Mouse (Mus musculus): Measurements from ENCODE around the gene Hand2. TPM values are rescaled to one million over a fixed set of nuclear protein-coding genes. Genes with fewer than 3 reads are reported as not detected.

The Hand2 gene
- total and polyA plus RNA-seq, 3 experiments, result not detected

DNA sequence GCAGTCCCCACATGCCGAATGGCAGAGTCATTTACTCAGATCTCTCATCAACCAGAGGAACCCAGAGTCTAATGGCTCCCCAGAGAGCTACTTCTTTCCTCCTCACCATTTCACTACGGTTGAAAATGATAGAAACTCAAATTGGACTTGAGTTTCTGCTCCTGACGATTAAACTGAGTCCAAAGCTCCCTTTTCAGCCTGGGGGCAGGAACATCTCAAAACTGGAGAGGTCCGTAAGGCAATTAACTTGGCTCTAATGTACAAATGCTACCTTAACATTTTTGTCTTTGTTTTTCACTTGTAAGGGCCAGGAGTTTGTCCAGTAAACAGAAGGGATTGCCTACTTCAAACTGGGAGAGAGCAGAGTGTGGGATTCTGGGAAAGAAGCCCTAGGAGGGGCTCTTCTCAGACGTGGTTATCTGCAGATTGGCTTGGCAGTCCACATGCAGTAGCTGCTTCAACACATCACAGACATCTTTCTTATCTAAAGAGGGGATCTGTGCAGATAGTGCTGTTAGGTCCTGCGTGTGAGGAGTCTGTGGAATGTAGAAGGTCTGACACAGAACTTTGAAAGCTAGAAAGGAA is 23.0 kb downstream of the Hand2 start:
- no peak overlapping the region for H3K9ac ChIP-seq (ENCODE audit: control insufficient read depth, low read depth, low read length, poor library complexity, severe bottlenecking)

DNA sequence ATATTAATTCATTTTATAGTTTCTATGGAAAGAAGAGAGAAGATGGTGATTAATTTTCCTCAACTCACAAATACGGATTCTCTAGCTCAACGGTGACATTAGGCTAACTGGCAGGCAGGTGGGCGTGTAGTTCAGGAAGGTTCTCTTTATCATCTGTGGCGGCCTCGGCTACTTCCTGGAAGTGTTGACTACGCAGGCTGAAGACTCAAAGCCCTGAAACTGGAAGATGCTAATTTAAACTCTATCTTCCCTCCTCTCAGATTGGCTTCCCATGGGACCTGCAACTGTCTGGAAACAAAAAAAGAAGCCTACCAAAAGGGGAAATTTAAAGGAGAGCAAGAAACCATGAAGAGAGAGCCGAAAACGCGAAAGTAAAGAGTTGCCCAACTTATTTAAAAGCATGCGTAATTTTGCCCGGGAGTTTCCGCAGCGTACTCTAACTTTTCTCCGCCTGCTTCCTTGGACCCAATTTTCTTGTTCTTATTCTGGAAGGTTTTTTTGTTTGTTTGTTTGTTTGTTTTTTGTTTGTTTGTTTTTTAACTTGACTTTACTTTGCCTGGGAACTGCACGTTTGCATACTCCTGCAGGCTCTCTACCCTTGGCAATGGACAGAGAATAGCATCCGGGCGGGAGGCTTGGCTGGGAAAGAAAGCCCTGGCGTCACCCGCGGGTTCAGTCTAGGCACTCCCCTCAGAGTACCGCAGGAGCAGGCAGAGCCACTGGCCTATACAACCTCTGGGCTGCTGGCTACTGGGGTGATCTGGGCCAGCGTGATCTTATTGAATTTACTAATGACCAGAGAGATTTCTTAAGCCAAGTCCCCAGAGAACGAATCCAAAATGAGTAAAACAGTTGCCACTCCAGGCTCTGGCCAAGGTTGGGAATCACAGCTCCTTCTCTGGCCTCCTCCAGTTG is 24.4 kb downstream of the Hand2 start:
- H3K36me3 ChIP-seq (ENCODE audit: control insufficient read depth in 1 of 2, insufficient read depth in 2 of 2, low read length in 2 of 2), result no peaks in the 10 kb centered on the region
- H3K79me2 ChIP-seq (ENCODE audit: control insufficient read depth, insufficient read depth, low read length, poor library complexity), result no peaks in the 10 kb centered on the region
- TF ChIP-seq ZNF384 (IDR thresholded peaks at IDR 0.05; ENCODE audit: low read depth, low read length), result no peak
- TF ChIP-seq POLR2A (IDR thresholded peaks at IDR 0.05; ENCODE audit: control insufficient read depth in 1 of 2, insufficient read depth in 1 of 2, low read depth in 1 of 2, low read length in 2 of 2, poor library complexity in 1 of 2), result no peak
- no peak for TF ChIP-seq ELF1 (IDR thresholded peaks at IDR 0.05; ENCODE audit: low read depth, low read length)
- no peak for TF ChIP-seq JUND (IDR thresholded peaks at IDR 0.05; ENCODE audit: low read depth, low read length)
- H3K27me3 ChIP-seq (ENCODE audit: control insufficient read depth in 1 of 2, insufficient read depth in 2 of 2, low read length in 2 of 2), result no peaks in the 10 kb centered on the region
- DNase-seq (ENCODE audit: low read depth, low spot score), result no peak
- H3K4me1 ChIP-seq (ENCODE audit: control insufficient read depth in 1 of 2, insufficient read depth in 2 of 2, low read length in 2 of 2), result no peaks in the 10 kb centered on the region
- H3K9me3 ChIP-seq (replicated peaks; ENCODE audit: insufficient read depth, low read length), result no peaks in the 10 kb centered on the region
- no peak overlapping the region for H3K9ac ChIP-seq (ENCODE audit: control insufficient read depth, low read depth, low read length, poor library complexity, severe bottlenecking)
- no peak overlapping the region for H3K4me3 ChIP-seq (ENCODE audit: control insufficient read depth in 1 of 2, insufficient read depth in 1 of 2, low read depth in 2 of 2, low read length in 2 of 2)
- H3K27ac ChIP-seq (ENCODE audit: control insufficient read depth, low read depth, low read length), result no peak overlapping the region

More for the DNA sequence above, 23.0 kb downstream of the Hand2 start:
- Histone ChIP-seq H3K9me3 (replicated peaks; ENCODE audit: insufficient read depth, low read length) (no peaks in the 10 kb centered on the region), H3K27me3 (ENCODE audit: control insufficient read depth in 1 of 2, insufficient read depth in 2 of 2, low read length in 2 of 2) (no peaks in the 10 kb centered on the region), H3K79me2 (ENCODE audit: control insufficient read depth, insufficient read depth, low read length, poor library complexity) (no peaks in the 10 kb centered on the region), H3K4me3 (ENCODE audit: control insufficient read depth in 1 of 2, insufficient read depth in 1 of 2, low read depth in 2 of 2, low read length in 2 of 2) (no peak overlapping the region), H3K27ac (ENCODE audit: control insufficient read depth, low read depth, low read length) (no peak overlapping the region), H3K4me1 (ENCODE audit: control insufficient read depth in 1 of 2, insufficient read depth in 2 of 2, low read length in 2 of 2) (no peaks in the 10 kb centered on the region), H3K36me3 (ENCODE audit: control insufficient read depth in 1 of 2, insufficient read depth in 2 of 2, low read length in 2 of 2) (no peaks in the 10 kb centered on the region)
- no peak for DNase-seq (ENCODE audit: low read depth, low spot score)
- TF ChIP-seq MAX (IDR thresholded peaks at IDR 0.05; ENCODE audit: low read length) (no peak), POLR2AphosphoS2 (IDR thresholded peaks at IDR 0.05; ENCODE audit: low read length) (no peak), POLR2A (IDR thresholded peaks at IDR 0.05; ENCODE audit: control insufficient read depth in 1 of 2, insufficient read depth in 1 of 2, low read depth in 1 of 2, low read length in 2 of 2, poor library complexity in 1 of 2) (no peak), TCF12 (IDR thresholded peaks at IDR 0.05; ENCODE audit: low read depth, low read length) (no peak), RCOR1 (IDR thresholded peaks at IDR 0.05; ENCODE audit: low read depth, low read length) (no peak), TAL1 (IDR thresholded peaks at IDR 0.05; ENCODE audit: low read length) (no peak), MAFK (IDR thresholded peaks at IDR 0.05; ENCODE audit: borderline replicate concordance, low read depth, low read length) (no peak), USF1 (IDR thresholded peaks at IDR 0.05; ENCODE audit: low read depth, low read length) (no peak), MYC (IDR thresholded peaks at IDR 0.05; ENCODE audit: low read depth, low read length) (no peak), BHLHE40 (IDR thresholded peaks at IDR 0.05; ENCODE audit: borderline replicate concordance, low read depth, low read length) (no peak), JUND (IDR thresholded peaks at IDR 0.05; ENCODE audit: low read depth, low read length) (no peak), NRF1 (IDR thresholded peaks at IDR 0.05; ENCODE audit: insufficient read depth, low read depth, low read length, poor library complexity, severe bottlenecking) (no peak), MYB (IDR thresholded peaks at IDR 0.05; ENCODE audit: low read depth, low read length) (no peak), MEF2A (IDR thresholded peaks at IDR 0.05; ENCODE audit: extremely low read depth, insufficient replicate concordance, low read depth, low read length, poor library complexity, severe bottlenecking) (no peak), CHD2 (IDR thresholded peaks at IDR 0.05; ENCODE audit: low read length) (no peak), ZMIZ1 (IDR thresholded peaks at IDR 0.05; ENCODE audit: low read depth, low read length) (no peak), MXI1 (IDR thresholded peaks at IDR 0.05; ENCODE audit: low read depth, low read length) (no peak), USF2 (IDR thresholded peaks at IDR 0.05; ENCODE audit: borderline replicate concordance in 1 of 2, insufficient read depth in 1 of 2, low read depth in 1 of 2, low read length in 2 of 2) (no peak), GATA1 (IDR thresholded peaks at IDR 0.05; ENCODE audit: low read depth, low read length) (no peak), POLR2AphosphoS5 (IDR thresholded peaks at IDR 0.05; ENCODE audit: borderline replicate concordance, low read depth, low read length) (no peak)
